Mouse (Mus musculus) left cerebral cortex, adult 2 months (tissue): ENCODE results near the gene Psmb11. TPM values are rescaled to one million over a fixed set of nuclear protein-coding genes. Genes with fewer than 3 reads are reported as not detected.

ENCODE experiments used
- DNase-seq, 2 experiments: peaks; one replicate each; pipeline ENCODE4 v3.0.0; 2021 to 2022; ENCODE audit warnings: low spot score in 2 of 2, mixed read lengths in 1 of 2; ENCODE audit errors: extremely low spot score in 1 of 2
- H3K27ac ChIP-seq: fragments of 200-600 bp; 2 replicates; pipeline ENCODE4 v1.8.1; 2022
- H3K4me3 ChIP-seq: fragments of 200-600 bp; 2 replicates; pipeline ENCODE4 v1.8.1; 2022
- CTCF ChIP-seq: fragments of 200-600 bp; IDR thresholded peaks from 2 replicates; pipeline ENCODE4 v1.8.1; 2022; ENCODE audit warnings: antibody characterized with exemption, mild to moderate bottlenecking, moderate library complexity
- intact Hi-C: fragments of 180-260 bp; cut with DNase I; formaldehyde crosslinking; loops from one replicate; pipeline ENCODE4 v1.15.1; 2025
- total RNA-seq, 2 experiments: library from RNA; stranded (reverse); gene quantifications; 2 replicates each; pipeline ENCODE4 v1.2.3; 2021

The Psmb11 gene
- total RNA-seq, 2 experiments from 2014 or later, result not detected

DNA sequence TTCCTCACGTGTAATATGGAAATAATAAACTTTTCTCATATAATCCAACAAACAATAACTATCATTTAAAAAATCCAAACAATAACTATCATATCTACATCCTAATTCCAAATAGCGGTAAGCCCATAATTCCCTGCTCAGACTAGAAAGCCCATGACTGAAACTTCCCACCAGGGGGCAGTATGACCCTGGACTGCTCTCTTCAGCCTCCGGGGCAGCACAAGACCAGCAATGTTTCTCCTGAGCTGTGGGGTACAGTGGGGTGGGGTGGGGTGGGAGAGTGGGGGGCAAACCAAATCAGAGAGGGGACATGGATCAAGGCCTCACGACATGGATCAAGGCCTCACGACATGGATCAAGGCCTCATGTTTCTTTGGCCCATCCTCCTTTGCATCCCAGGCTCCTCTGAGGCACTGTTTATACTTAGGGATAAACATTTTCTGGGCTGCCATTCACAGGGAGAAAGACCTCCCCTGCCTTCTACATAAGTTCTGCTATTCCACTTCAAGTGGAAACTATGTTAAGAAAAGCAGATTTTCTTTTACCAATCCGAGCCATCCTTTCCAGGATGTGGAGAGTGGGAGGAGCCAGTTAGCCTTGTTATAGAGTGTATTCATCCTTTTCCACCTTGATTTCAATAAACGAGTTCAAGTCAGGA, 37.4 kb upstream of the Psmb11 start:
- Histone ChIP-seq H3K27ac (no peak overlapping the region), H3K4me3 (no peak overlapping the region)
- TF ChIP-seq CTCF, result peak; percentile 67
- intact Hi-C loops, result loop anchor here (5.0 kb wide), 1 partner anchor 58 kb away; the partner anchor contains the start of genes Cdh24 and Gm17606
- no peak for DNase-seq

GRCm38 (mm10) chr14:54591056-54591455, 30.2 kb upstream of the Psmb11 start:
- no peak for DNase-seq
- H3K4me3 ChIP-seq, result no peak overlapping the region
- no peak for TF ChIP-seq CTCF
- intact Hi-C loops, result no loop called here
- H3K27ac ChIP-seq, result no peak overlapping the region

DNA sequence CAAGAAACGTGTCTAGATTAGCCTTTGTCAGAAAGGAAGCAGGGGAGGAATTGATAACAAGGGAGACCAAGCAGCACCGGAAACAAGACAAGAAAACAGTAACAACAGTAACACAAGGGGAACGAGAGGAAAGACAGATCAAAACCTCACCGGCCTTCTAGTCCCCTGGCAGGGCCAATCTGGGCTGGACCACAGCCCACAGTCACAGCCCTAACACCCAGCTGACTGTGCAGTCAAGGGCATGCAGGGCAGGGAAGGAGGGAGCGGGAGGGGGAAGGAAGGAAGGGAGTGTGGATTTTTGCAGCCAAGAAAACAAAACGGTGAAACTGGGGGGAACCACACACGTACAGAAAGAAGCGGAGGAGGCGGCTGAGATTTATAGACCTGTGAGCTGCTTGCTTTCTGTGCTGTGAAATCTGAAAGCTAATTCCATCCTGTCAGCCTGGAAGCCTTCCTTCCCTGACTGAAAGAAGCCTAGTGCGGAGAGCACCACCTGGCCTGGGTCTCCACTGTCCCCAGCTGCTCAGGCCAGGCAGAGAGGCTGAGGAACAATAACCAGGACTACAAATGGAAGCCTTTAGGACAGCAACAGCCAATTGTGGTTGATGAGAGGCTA, 28.8 kb upstream of the Psmb11 start:
- no peak for TF ChIP-seq CTCF
- DNase-seq, result no peak
- intact Hi-C loops, result loop anchor here (2.0 kb wide), 1 partner anchor 18 kb away; no protein-coding TSS in a partner anchor

GRCm38 (mm10) chr14:54594055-54594454, 27.2 kb upstream of the Psmb11 start:
- peak; percentile 33 for TF ChIP-seq CTCF
- intact Hi-C loops, result no loop called here
- Histone ChIP-seq H3K27ac (peak overlapping the region; percentile 88), H3K4me3 (no peak overlapping the region)
- DNase-seq, result no peak

More for the DNA sequence above, 28.8 kb upstream of the Psmb11 start:
- H3K27ac ChIP-seq, result peak overlapping the region; percentile 80
- H3K4me3 ChIP-seq, result no peak overlapping the region; the same call in 1 of the 2 replicates

- intact Hi-C loops, result no loop called here
- DNase-seq, result no peak
- H3K4me3 ChIP-seq, result peak overlapping the region; percentile 40
- no peak; the same call in 1 of the 2 replicates for TF ChIP-seq CTCF
- peak overlapping the region; percentile 88 for H3K27ac ChIP-seq
Observed at GRCm38 (mm10) chr14:54594631-54595414, 26.4 kb upstream of the Psmb11 start.

GRCm38 (mm10) chr14:54597084-54597483, 24.1 kb upstream of the Psmb11 start:
- TF ChIP-seq CTCF, result peak; percentile 48
- no peak for DNase-seq
- H3K4me3 ChIP-seq, result no peak overlapping the region
- no peak overlapping the region for H3K27ac ChIP-seq
- intact Hi-C loops, result no loop called here

GRCm38 (mm10) chr14:54601601-54602000, 19.6 kb upstream of the Psmb11 start:
- no peak for TF ChIP-seq CTCF
- Histone ChIP-seq H3K4me3 (no peak overlapping the region), H3K27ac (no peak overlapping the region)
- intact Hi-C loops, result no loop called here
- no peak for DNase-seq

GRCm38 (mm10) chr14:54602613-54603012, 18.6 kb upstream of the Psmb11 start:
- no peak for TF ChIP-seq CTCF
- intact Hi-C loops, result no loop called here
- DNase-seq, result no peak
- peak overlapping the region; percentile 86 for H3K4me3 ChIP-seq
- H3K27ac ChIP-seq, result peak overlapping the region; percentile 98

DNA sequence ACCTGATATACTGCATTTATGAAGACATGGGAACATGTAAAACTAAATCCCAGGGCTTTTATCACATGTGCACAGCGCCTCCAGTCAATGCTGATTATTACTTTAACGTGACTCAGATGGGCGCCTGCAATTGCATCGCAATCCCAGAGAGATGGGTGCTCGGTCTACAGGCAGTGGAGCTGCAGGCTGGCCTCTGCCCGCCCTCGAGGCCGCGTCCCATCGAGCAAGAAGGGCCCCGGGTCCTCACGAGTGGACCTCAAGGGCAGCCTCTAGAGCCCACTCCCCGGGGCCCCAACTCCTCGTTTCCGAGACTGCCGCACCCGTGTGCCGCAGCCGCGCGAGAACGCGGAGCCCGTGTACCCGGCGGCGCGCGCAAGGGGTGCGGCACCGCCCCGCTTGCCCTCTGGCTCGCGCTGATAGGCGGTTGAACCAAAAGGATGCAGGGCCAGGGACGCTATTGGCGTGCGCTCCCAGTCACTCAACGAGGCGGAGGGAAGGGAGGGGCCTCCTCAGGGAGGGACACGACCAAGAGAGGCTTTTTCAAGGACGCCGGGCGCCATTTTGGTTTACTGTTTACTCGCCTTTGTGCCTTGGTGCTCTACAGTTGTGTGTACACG, 18.1 kb upstream of the Psmb11 start:
- peak overlapping the region; percentile 86 for H3K4me3 ChIP-seq
- no peak for TF ChIP-seq CTCF
- peak; percentile 95 for DNase-seq
- peak overlapping the region; percentile 98 for H3K27ac ChIP-seq
- intact Hi-C loops, result no loop called here

DNA sequence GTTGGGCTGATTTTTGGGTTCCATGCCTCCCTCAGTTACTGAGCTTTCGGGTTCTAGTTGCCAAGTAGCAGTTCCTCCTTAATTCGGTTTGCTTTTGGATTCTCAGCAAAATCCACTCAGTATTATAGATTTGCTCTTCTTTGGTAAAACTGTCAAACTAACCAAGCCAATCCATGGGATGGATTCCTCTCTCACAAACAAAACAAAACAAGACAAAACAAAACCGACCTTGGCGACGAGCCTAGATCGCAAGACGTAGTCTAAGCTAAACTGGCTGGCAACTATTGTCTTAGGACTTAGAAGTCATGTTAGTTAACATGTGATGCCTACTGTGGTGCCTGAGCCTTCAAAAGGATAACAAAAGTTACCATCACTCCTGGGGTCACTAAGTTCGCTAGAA, 17.5 kb upstream of the Psmb11 start:
- no peak for TF ChIP-seq CTCF
- Histone ChIP-seq H3K4me3 (peak overlapping the region; percentile 86), H3K27ac (peak overlapping the region; percentile 98)
- no peak for DNase-seq
- intact Hi-C loops, result no loop called here

- TF ChIP-seq CTCF, result no peak
Observed at GRCm38 (mm10) chr14:54605752-54606321, 15.4 kb upstream of the Psmb11 start, which contains the start of gene 4931414P19Rik. Gene 4931414P19Rik (minus strand): TSS chr14:54605993.

More at GRCm38 (mm10) chr14:54605752-54606321, 15.4 kb upstream of the Psmb11 start, which contains the start of gene 4931414P19Rik:
- peak within 1 kb of the TSS; percentile 89 for H3K27ac ChIP-seq
- intact Hi-C loops, result no loop called here
- DNase-seq, result peak; percentile 73 to 77
- H3K4me3 ChIP-seq, result peak within 1 kb of the TSS; percentile 48
